Mouse (Mus musculus) neutrophil, adult 65 days (primary cell): ENCODE data around the gene Brcc3. TPM values are rescaled to one million over a fixed set of nuclear protein-coding genes. Genes with fewer than 3 reads are reported as not detected.

Experiments used
- total RNA-seq: library from RNA; stranded (reverse); gene quantifications from 2 replicates; pipeline ENCODE4 v1.2.4, GENCODE M21; 2023

Brcc3 gene
- total RNA-seq: 14.6 and 15.1 TPM in 2 replicates

GRCm38 (mm10) chrX:75415936-75416785, at the start of gene Brcc3, which contains the start of the genes Cmc4 and Mtcp1:
Brcc3 (plus strand) TSS chrX:75416628.
Cmc4 (minus strand) TSS chrX:75416584.
Mtcp1 (minus strand) TSS chrX:75416588.

GRCm38 (mm10) chrX:75382195-75382771, 34.1 kb upstream of the Brcc3 start, which contains the start of the genes Fundc2 and F8:
Fundc2 (plus strand) TSS chrX:75382399.
F8 (minus strand) TSS chrX:75382615.

Other genes starting within 250 kb of the Brcc3 start
- 9.8 and 11.9 TPM in 2 replicates for gene Fundc2, start 34.2 kb upstream of the Brcc3 start, total RNA-seq
- 0.05 and 0.28 TPM in 2 replicates for gene F8, start 34.0 kb upstream of the Brcc3 start, total RNA-seq
- 4.1 and 4.2 TPM in 2 replicates for gene Cmc4, start within 50 bp of the Brcc3 start, total RNA-seq
- gene Mtcp1, start within 50 bp of the Brcc3 start, total RNA-seq: 5.5 and 7.0 TPM in 2 replicates
- gene Vbp1, start 97.7 kb downstream of the Brcc3 start, total RNA-seq: 54.1 and 56.1 TPM in 2 replicates
- not detected in 2 replicates for gene Rab39b, start 161.6 kb downstream of the Brcc3 start, total RNA-seq